Mouse (Mus musculus): ENCODE data around the gene Tars. TPM values are rescaled to one million over a fixed set of nuclear protein-coding genes. Genes with fewer than 3 reads are reported as not detected.
A peak's percentile ranks its signal among the peaks of the same experiment; 100 is the strongest.

The Tars gene
- polyA plus RNA-seq, 1 experiment from 2014 or later, result 69.3 TPM

DNA sequence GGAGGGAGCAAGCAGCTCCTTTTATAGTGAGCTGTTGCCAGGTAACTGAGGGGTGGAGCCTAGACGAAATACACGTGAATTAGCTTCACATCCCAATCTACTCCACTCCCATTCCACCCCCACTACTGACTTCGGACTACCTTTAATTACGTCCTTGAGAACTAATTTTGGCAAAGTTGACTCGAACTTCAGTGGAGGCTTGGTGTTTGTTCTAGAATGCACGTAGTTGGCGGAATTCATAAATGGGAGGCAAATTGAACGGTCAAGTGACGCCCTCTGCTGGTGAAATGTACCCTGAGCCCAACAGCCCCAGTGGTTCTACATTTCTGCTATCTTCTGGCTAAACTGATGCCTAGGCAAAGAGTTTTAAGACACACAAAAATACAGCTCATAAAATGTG lies 7.3 kb upstream of the Tars start:
- WGBS, result 22% methylated on average over 9 of the region's 9 CpGs
- no peak overlapping the region for H3K4me2 ChIP-seq (ENCODE audit: low read depth, low read length)

DNA sequence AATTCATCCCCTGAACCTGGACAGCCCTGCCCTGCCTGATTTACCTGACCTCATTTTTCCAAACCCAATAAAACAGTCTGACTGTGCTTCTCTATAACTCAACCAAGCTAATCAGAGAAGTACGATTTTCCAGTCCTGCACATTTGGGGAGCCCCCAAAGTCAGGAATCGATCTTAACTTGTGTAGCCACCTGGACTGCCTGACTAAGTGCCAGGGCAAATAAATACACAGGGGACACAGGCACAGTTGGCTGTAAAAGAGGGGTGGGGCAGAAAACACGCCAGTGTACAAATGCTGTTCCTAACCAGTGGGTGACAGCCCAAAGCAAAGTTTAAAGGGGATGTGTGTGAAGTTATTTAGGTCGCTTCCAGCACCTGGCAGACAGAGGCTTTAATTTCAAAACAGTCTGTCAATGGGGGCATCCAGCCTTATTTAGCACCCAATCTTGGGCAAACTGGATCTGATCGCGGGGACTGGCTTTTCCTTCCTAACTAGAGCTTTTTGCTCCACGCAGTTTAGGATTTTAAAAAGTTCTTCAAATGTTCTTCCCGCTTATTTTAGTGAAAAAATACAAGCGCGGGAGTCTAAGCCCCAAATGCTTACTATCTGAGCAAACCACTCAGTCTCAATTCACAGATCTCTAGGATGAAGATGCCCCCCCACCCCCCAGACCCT lies 652 bp downstream of the Tars start:
- Histone ChIP-seq H3K36me3 (ENCODE audit: control insufficient read depth, insufficient read depth, low read length) (0 out of 2 replicates have a peak, but pooled peaks cover 2% of the 10 kb centered on the region), H3K27me3 (replicated peaks; ENCODE audit: control insufficient read depth, insufficient read depth, low read length) (no peaks in the 10 kb centered on the region), H3K4me3 (ENCODE audit: low read length) (peak overlapping the region; percentile 98), H3K9me3 (ENCODE audit: control insufficient read depth, low read length) (no peaks in the 10 kb centered on the region), H3K4me2 (ENCODE audit: low read depth, low read length) (peak overlapping the region; percentile 60), H3K4me1 (ENCODE audit: control insufficient read depth, insufficient read depth, low read length) (peaks cover 4% of the 10 kb centered on the region), H3K9ac (ENCODE audit: low read depth, low read length) (peak overlapping the region; percentile 87), H3K27ac (ENCODE audit: low read length) (peak overlapping the region; percentile 57)
- no peak for ATAC-seq
- WGBS, result 5% methylated on average over 10 of the region's 10 CpGs

More for the DNA sequence above, 7.3 kb upstream of the Tars start:
- H3K9ac ChIP-seq (ENCODE audit: low read depth, low read length), result no peak overlapping the region
- no peak overlapping the region for H3K4me3 ChIP-seq (ENCODE audit: low read length)
- ATAC-seq, result no peak
- no peaks in the 10 kb centered on the region for H3K27me3 ChIP-seq (replicated peaks; ENCODE audit: control insufficient read depth, insufficient read depth, low read length)
- no peak overlapping the region for H3K27ac ChIP-seq (ENCODE audit: low read length)
- no peaks in the 10 kb centered on the region for H3K36me3 ChIP-seq (ENCODE audit: control insufficient read depth, insufficient read depth, low read length)
- peaks cover 3% of the 10 kb centered on the region; the same call in 1 of the 2 replicates for H3K4me1 ChIP-seq (ENCODE audit: control insufficient read depth, insufficient read depth, low read length)
- no peaks in the 10 kb centered on the region for H3K9me3 ChIP-seq (ENCODE audit: control insufficient read depth, low read length)

DNA sequence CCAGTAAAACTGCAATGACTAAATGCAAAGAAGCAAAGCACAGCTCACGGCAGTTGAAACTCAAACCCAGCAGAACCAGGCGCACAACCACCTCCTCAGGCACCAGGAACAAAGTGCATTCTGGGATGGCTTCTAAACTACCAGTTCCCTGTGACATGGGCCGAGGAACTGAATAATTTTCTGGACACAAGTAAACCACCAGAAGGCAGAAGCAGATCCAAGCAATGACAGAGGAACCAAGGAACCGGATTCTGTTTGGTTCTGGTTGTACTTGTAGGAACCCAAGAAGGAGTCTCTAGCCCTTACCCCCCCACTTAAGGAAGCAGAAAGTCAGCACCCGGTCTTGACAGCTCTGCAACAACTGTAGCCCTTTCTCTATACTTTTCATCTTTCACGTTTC lies 3.0 kb downstream of the Tars start:
- WGBS, result 91% methylated on average over 6 of the region's 6 CpGs
- ATAC-seq, result no peak
- no peaks in the 10 kb centered on the region for H3K9me3 ChIP-seq (ENCODE audit: control insufficient read depth, low read length)
- H3K9ac ChIP-seq (ENCODE audit: low read depth, low read length), result no peak overlapping the region
- peaks cover 11% of the 10 kb centered on the region for H3K36me3 ChIP-seq (ENCODE audit: control insufficient read depth, insufficient read depth, low read length)
- no peak overlapping the region for H3K27ac ChIP-seq (ENCODE audit: low read length)
- no peaks in the 10 kb centered on the region for H3K27me3 ChIP-seq (replicated peaks; ENCODE audit: control insufficient read depth, insufficient read depth, low read length)
- no peak overlapping the region for H3K4me2 ChIP-seq (ENCODE audit: low read depth, low read length)
- H3K4me1 ChIP-seq (ENCODE audit: control insufficient read depth, insufficient read depth, low read length), result peaks cover 4% of the 10 kb centered on the region
- H3K4me3 ChIP-seq (ENCODE audit: low read length), result no peak overlapping the region

DNA sequence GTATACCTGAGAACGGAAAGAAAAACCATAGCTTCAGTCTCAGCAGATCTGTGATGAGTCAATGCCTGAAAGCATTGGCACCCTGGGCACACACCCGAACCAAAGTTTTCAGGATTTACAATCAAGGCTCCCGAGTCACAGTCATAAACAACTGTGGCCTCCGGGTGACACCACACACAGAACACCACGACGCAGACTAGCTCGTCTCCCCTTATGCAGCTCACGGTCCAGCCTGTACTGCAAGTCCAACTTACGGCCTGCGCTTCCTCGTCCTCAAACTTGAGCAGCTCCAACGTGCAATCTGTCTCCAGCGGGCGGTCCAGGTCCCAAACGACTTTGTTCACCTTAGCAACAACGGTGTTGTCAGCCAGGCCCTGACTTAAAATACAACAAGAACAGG lies 6.6 kb downstream of the Tars start:
- no peaks in the 10 kb centered on the region for H3K9me3 ChIP-seq (ENCODE audit: control insufficient read depth, low read length)
- H3K36me3 ChIP-seq (ENCODE audit: control insufficient read depth, insufficient read depth, low read length), result peaks cover 23% of the 10 kb centered on the region
- no peaks in the 10 kb centered on the region for H3K27me3 ChIP-seq (replicated peaks; ENCODE audit: control insufficient read depth, insufficient read depth, low read length)
- H3K9ac ChIP-seq (ENCODE audit: low read depth, low read length), result no peak overlapping the region
- ATAC-seq, result no peak
- H3K4me2 ChIP-seq (ENCODE audit: low read depth, low read length), result no peak overlapping the region
- WGBS, result 94% methylated on average over 16 of the region's 16 CpGs
- H3K4me1 ChIP-seq (ENCODE audit: control insufficient read depth, insufficient read depth, low read length), result no peaks in the 10 kb centered on the region; the same call in 1 of the 2 replicates
- no peak overlapping the region for H3K27ac ChIP-seq (ENCODE audit: low read length)
- H3K4me3 ChIP-seq (ENCODE audit: low read length), result no peak overlapping the region

DNA sequence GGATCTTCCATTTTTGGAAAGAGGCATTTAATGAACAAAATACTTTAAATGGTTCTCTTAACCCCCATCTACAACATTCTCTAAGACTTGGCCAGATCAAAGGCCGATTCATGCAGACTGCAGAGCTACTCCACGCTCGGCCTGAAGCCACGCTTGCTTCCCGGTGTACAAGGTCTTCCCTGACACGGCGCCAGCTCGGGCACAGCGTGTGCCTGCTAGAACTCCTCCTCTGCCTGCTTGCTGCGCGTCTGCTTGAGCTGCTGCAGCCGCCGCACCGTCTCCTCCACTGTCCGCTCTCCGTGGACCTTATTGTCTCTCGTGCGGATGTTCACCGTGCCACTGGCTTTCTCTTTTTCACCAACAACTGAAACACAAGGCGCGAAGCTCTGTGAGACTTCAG lies 15.7 kb downstream of the Tars start:
- Histone ChIP-seq H3K36me3 (ENCODE audit: control insufficient read depth, insufficient read depth, low read length) (peaks cover 35% of the 10 kb centered on the region), H3K4me3 (ENCODE audit: low read length) (no peak overlapping the region), H3K4me2 (ENCODE audit: low read depth, low read length) (no peak overlapping the region), H3K9me3 (ENCODE audit: control insufficient read depth, low read length) (no peaks in the 10 kb centered on the region), H3K9ac (ENCODE audit: low read depth, low read length) (no peak overlapping the region), H3K27ac (ENCODE audit: low read length) (no peak overlapping the region), H3K4me1 (ENCODE audit: control insufficient read depth, insufficient read depth, low read length) (no peaks in the 10 kb centered on the region), H3K27me3 (replicated peaks; ENCODE audit: control insufficient read depth, insufficient read depth, low read length) (no peaks in the 10 kb centered on the region)
- no peak for ATAC-seq
- 96% methylated on average over 21 of the region's 21 CpGs for WGBS

DNA sequence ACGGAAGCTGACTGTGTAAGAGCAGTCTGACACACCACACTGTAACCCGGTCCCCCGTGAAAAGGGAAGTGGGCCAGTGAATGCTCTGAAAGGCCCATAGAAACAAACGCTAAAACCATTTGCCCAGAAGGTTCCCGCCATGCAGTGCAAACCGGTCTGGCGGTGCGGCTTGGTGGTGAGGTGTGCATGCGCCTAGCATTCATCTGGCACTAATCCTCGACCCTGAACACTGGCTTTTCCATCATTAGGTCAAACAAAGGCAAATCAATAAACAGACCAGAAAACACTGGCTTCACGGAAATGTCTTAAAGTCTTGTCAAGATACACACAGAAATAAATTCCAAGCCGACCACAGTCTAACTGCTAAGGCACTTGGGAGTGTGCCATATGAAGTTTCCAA lies 16.9 kb downstream of the Tars start:
- Histone ChIP-seq H3K36me3 (ENCODE audit: control insufficient read depth, insufficient read depth, low read length) (peaks cover 33% of the 10 kb centered on the region), H3K4me1 (ENCODE audit: control insufficient read depth, insufficient read depth, low read length) (no peaks in the 10 kb centered on the region), H3K4me3 (ENCODE audit: low read length) (no peak overlapping the region), H3K9me3 (ENCODE audit: control insufficient read depth, low read length) (no peaks in the 10 kb centered on the region), H3K4me2 (ENCODE audit: low read depth, low read length) (no peak overlapping the region), H3K27ac (ENCODE audit: low read length) (no peak overlapping the region), H3K9ac (ENCODE audit: low read depth, low read length) (no peak overlapping the region), H3K27me3 (replicated peaks; ENCODE audit: control insufficient read depth, insufficient read depth, low read length) (no peaks in the 10 kb centered on the region)
- 78% methylated on average over 12 of the region's 12 CpGs for WGBS
- ATAC-seq, result no peak

DNA sequence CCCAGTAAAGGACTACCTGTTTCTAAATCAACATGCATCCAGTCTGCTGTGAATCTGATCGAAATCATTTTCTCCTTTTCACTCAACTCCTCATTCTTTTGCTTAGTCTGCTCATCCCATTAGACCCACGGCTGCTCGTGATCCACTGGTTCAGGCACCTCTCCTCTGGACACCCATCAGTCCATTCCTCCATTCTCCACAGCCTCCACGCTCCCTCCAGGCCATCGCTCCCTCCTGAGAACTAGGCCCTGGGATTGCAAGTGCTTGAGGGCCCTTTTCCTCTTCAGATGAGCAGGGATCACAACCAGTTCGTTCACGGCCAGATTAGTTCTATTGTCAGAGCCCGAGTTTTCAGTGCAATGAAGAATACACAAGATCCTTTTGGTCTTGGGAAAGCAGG lies 18.8 kb downstream of the Tars start:
- ATAC-seq, result no peak
- 82% methylated on average over 8 of the region's 8 CpGs for WGBS
- H3K4me2 ChIP-seq (ENCODE audit: low read depth, low read length), result no peak overlapping the region

DNA sequence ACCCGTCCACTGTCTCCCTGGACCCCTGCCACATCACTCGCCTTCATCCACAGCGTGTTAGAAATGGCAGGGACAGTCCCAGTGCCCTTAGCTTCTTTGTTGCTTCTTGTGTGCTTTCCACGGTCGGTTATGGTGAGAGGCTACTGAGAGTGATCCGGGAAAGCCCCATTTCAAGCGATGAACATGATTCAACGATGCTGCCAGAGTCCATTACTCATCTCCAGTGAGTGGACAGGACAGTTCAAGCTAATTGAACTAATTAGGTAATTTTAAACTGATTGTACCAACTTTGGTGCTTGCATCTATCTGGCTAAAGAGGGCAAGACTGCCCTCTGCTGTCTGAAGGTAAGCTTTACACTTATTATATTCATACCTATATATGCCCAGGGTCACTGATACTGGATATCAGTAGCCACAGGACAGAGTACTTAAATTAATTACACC lies 19.4 kb downstream of the Tars start:
- Histone ChIP-seq H3K9ac (ENCODE audit: low read depth, low read length) (no peak overlapping the region), H3K36me3 (ENCODE audit: control insufficient read depth, insufficient read depth, low read length) (peaks cover 14% of the 10 kb centered on the region), H3K4me2 (ENCODE audit: low read depth, low read length) (no peak overlapping the region), H3K9me3 (ENCODE audit: control insufficient read depth, low read length) (no peaks in the 10 kb centered on the region), H3K27me3 (replicated peaks; ENCODE audit: control insufficient read depth, insufficient read depth, low read length) (no peaks in the 10 kb centered on the region), H3K4me1 (ENCODE audit: control insufficient read depth, insufficient read depth, low read length) (peaks cover 2% of the 10 kb centered on the region; the same call in 1 of the 2 replicates), H3K4me3 (ENCODE audit: low read length) (no peak overlapping the region), H3K27ac (ENCODE audit: low read length) (no peak overlapping the region)
- peak; percentile 39 for ATAC-seq
- 46% methylated on average over 8 of the region's 8 CpGs for WGBS

More for the DNA sequence above, 18.8 kb downstream of the Tars start:
- Histone ChIP-seq H3K27ac (ENCODE audit: low read length) (no peak overlapping the region), H3K4me1 (ENCODE audit: control insufficient read depth, insufficient read depth, low read length) (no peaks in the 10 kb centered on the region), H3K27me3 (replicated peaks; ENCODE audit: control insufficient read depth, insufficient read depth, low read length) (no peaks in the 10 kb centered on the region), H3K4me3 (ENCODE audit: low read length) (no peak overlapping the region), H3K9ac (ENCODE audit: low read depth, low read length) (no peak overlapping the region), H3K36me3 (ENCODE audit: control insufficient read depth, insufficient read depth, low read length) (peaks cover 19% of the 10 kb centered on the region), H3K9me3 (ENCODE audit: control insufficient read depth, low read length) (no peaks in the 10 kb centered on the region)

DNA sequence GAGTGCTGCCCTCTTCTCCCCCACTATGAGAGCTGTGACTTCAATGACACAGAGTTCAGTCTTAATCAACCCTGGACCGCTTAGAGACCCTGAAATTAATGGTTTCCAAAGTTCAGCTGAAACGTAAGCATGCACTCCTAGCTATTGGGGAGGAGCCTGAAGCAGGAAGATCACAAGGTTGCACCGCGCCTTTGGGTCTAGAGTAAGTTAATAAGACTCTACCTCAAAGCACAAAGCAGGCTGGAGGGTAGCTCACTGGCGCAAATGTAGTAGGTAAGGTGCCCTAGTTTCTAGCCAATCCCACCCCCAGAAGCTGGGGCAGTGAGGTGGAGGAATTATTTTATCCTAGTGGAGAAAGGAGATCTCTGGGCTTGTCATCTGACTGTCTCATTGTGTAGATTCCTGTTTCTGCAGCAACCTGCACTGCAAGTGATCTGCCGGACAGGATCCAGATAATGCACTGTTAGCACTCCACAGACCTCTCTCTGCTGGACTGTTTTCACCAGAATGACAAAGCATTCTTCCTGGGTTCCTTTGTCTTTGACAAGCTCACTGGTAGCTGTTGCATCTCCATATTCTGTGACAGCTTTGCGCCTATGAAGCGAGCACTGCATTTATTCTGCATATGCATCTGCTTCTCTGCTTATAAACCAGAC lies 19.9 kb downstream of the Tars start:
- H3K27me3 ChIP-seq (replicated peaks; ENCODE audit: control insufficient read depth, insufficient read depth, low read length), result no peaks in the 10 kb centered on the region
- H3K27ac ChIP-seq (ENCODE audit: low read length), result no peak overlapping the region
- peak; percentile 23; the same call in 1 of the 2 replicates for ATAC-seq
- WGBS, result 82% methylated on average over 8 of the region's 8 CpGs
- no peak overlapping the region for H3K4me3 ChIP-seq (ENCODE audit: low read length)
- H3K4me2 ChIP-seq (ENCODE audit: low read depth, low read length), result no peak overlapping the region
- no peaks in the 10 kb centered on the region for H3K9me3 ChIP-seq (ENCODE audit: control insufficient read depth, low read length)
- H3K9ac ChIP-seq (ENCODE audit: low read depth, low read length), result no peak overlapping the region
- H3K36me3 ChIP-seq (ENCODE audit: control insufficient read depth, insufficient read depth, low read length), result peaks cover 10% of the 10 kb centered on the region
- H3K4me1 ChIP-seq (ENCODE audit: control insufficient read depth, insufficient read depth, low read length), result peaks cover 3% of the 10 kb centered on the region; the same call in 1 of the 2 replicates

Measured in intestine, embryonic 16.5 days (tissue).